In the genomic region with DNA sequence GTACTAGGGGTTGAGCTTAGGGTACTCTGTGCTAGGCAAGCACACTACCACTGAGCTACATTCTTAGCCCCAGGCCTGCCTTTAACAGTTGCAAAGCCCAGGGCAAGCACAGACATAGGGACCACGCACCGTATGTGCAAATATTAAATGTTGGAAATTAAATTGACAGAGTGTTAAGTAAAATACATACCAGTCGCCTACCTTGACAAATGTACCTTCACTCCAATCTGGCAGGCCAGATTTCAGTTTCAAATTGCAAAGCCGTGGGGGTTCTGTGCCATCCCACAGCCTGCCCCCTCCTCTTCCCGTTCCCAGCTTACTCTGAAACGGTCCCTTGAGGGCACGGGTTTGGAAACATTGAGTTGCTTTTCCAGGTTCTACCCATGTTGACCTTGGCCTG, we compare ENCODE assay signal across 27 mouse cellular contexts. TPM values are rescaled to one million over a fixed set of nuclear protein-coding genes. Genes with fewer than 3 reads are reported as not detected.
DNase-seq lines count a peak whose midpoint lies in the region; ATAC-seq and TF ChIP-seq lines count a peak whose summit lies in the region.
"Had no signal": no experiment of that assay in that cellular context is flagged by ENCODE, and none has a peak within 500 bp of the region (broad histone marks: within the 10 kb centered on the region; RNA-seq: fewer than 3 reads in every experiment).

No protein-coding gene starts in this region.

- no peak overlapping the region for H3K27ac ChIP-seq in midbrain, embryonic 11.5 days (ENCODE audit: low read depth, low read length)
- H3K27ac ChIP-seq in midbrain, postnatal 0 days (ENCODE audit: low read depth, low read length) = no peak overlapping the region
- H3K27ac ChIP-seq: embryonic facial prominence, embryonic 13.5 days; embryonic facial prominence, embryonic 15.5 days; forebrain, embryonic 10.5 days; forebrain, embryonic 12.5 days had no signal

- H3K27me3 ChIP-seq in midbrain, embryonic 11.5 days (ENCODE audit: control insufficient read depth, insufficient read depth, low read length) = no peaks in the 10 kb centered on the region
- no peaks in the 10 kb centered on the region for H3K27me3 ChIP-seq in midbrain, postnatal 0 days (ENCODE audit: insufficient read depth, low read length)
- H3K27me3 ChIP-seq: embryonic facial prominence, embryonic 13.5 days; embryonic facial prominence, embryonic 15.5 days; forebrain, embryonic 12.5 days had no signal

- no peak for TF ChIP-seq CTCF in midbrain, postnatal 0 days (IDR thresholded peaks at IDR 0.05)

- no peak overlapping the region for H3K4me2 ChIP-seq in midbrain, embryonic 11.5 days
- H3K4me2 ChIP-seq in midbrain, postnatal 0 days (ENCODE audit: low read depth, low read length, poor library complexity, severe bottlenecking) = no peak overlapping the region
- H3K4me2 ChIP-seq: embryonic facial prominence, embryonic 13.5 days; embryonic facial prominence, embryonic 15.5 days; forebrain, embryonic 12.5 days had no signal

- H3K9ac ChIP-seq in midbrain, embryonic 11.5 days (ENCODE audit: low read length) = no peak overlapping the region
- no peak overlapping the region for H3K9ac ChIP-seq in midbrain, postnatal 0 days (replicated peaks; ENCODE audit: low read length, poor library complexity, severe bottlenecking)
- H3K9ac ChIP-seq: embryonic facial prominence, embryonic 13.5 days; embryonic facial prominence, embryonic 15.5 days; forebrain, embryonic 12.5 days had no signal

- DNase-seq in layer of hippocampus, adult 18-20 months (ENCODE audit: low spot score in 2 of 2) = peak; percentile 40 to 85
- DNase-seq in layer of hippocampus, postnatal 25 days (ENCODE audit: extremely low spot score in 1 of 2, low spot score in 1 of 2) = no peak
- DNase-seq in midbrain, embryonic 11.5 days (ENCODE audit: low spot score, missing footprints) = peak; percentile 12
- DNase-seq in midbrain, postnatal 0 days (ENCODE audit: low spot score) = no peak
- DNase-seq in layer of hippocampus, adult 8-10 months (ENCODE audit: low spot score in 2 of 2) = peak; percentile 33 to 48
- peak; percentile 69 for DNase-seq in layer of hippocampus, adult 9-11 months
- DNase-seq in neural tube, embryonic 10.5 days (ENCODE audit: extremely low spot score, low spot score) = no peak
- DNase-seq: adrenal gland, adult 2 months; adrenal gland, postnatal 10 days; adrenal gland, postnatal 25 days; cerebellum, adult 11 months; cerebellum, adult 18-20 months; cerebellum, adult 8-10 months; cerebellum, adult 9-11 months; cerebellum, postnatal 14 days; cerebellum, postnatal 36 days; embryo, embryonic 11 days had no signal

- no peaks in the 10 kb centered on the region for H3K9me3 ChIP-seq in midbrain, embryonic 11.5 days (ENCODE audit: control insufficient read depth, low read length)
- H3K9me3 ChIP-seq in midbrain, postnatal 0 days (ENCODE audit: low read length) = no peaks in the 10 kb centered on the region
- H3K9me3 ChIP-seq: embryonic facial prominence, embryonic 13.5 days; forebrain, embryonic 10.5 days; forebrain, embryonic 12.5 days had no signal

- no peaks in the 10 kb centered on the region for H3K36me3 ChIP-seq in midbrain, embryonic 11.5 days (ENCODE audit: control insufficient read depth, insufficient read depth, low read length)
- no peaks in the 10 kb centered on the region for H3K36me3 ChIP-seq in midbrain, postnatal 0 days (ENCODE audit: insufficient read depth, low read length)
- H3K36me3 ChIP-seq: embryonic facial prominence, embryonic 13.5 days; embryonic facial prominence, embryonic 15.5 days; forebrain, embryonic 10.5 days; forebrain, embryonic 12.5 days had no signal

- no peak overlapping the region for H3K4me3 ChIP-seq in midbrain, embryonic 11.5 days (ENCODE audit: low read depth, low read length)
- H3K4me3 ChIP-seq in midbrain, postnatal 0 days (ENCODE audit: low read depth, low read length) = no peak overlapping the region
- H3K4me3 ChIP-seq: embryonic facial prominence, embryonic 13.5 days; embryonic facial prominence, embryonic 15.5 days; erythroblast, embryonic 14.5 days; forebrain, embryonic 10.5 days; forebrain, embryonic 12.5 days had no signal

- 73% methylated on average over 7 of the region's 7 CpGs for WGBS in midbrain, embryonic 11.5 days
- WGBS in midbrain, postnatal 0 days = 77% methylated on average over 7 of the region's 7 CpGs

- no peak for ATAC-seq in midbrain, embryonic 11.5 days (ENCODE audit: low FRiP score)
- no peak for ATAC-seq in midbrain, postnatal 0 days (ENCODE audit: low FRiP score)
- ATAC-seq: forebrain, embryonic 14.5 days had no signal

- H3K4me1 ChIP-seq in midbrain, embryonic 11.5 days (ENCODE audit: control insufficient read depth, insufficient read depth, low read length) = no peaks in the 10 kb centered on the region
- no peaks in the 10 kb centered on the region for H3K4me1 ChIP-seq in midbrain, postnatal 0 days (ENCODE audit: insufficient read depth, low read length)
- H3K4me1 ChIP-seq: embryonic facial prominence, embryonic 15.5 days; forebrain, embryonic 10.5 days; forebrain, embryonic 12.5 days had no signal

RNA-seq across cellular contexts. Expression of a gene that starts 13.8 kb away (rescaled TPM):
- total RNA-seq in layer of hippocampus, adult 18-20 months (2021) = 1 to 10 TPM; 2.1 to 3.8 TPM
- 1 to 10 TPM; 2.4 to 3.0 TPM for total RNA-seq in layer of hippocampus, postnatal 25 days (2021)
- polyA plus RNA-seq in midbrain, embryonic 11.5 days (2014; fragmentation: Nextera tagmentation; extraction: Ambion mirVana) = 0.23 TPM in 1 of 2 replicates, not detected in the other
- total RNA-seq in midbrain, postnatal 0 days (2014; rRNA removed) = 5.5 and 11.3 TPM in 2 replicates
- polyA plus RNA-seq in midbrain, postnatal 0 days (2015; fragmentation: Nextera tagmentation; extraction: Ambion mirVana) = 8.6 and 8.8 TPM in 2 replicates
- 1 to 10 TPM; 1.8 to 4.4 (median 2.4) TPM for total RNA-seq in layer of hippocampus, adult 8-10 months (2022)
- total RNA-seq: adrenal gland, adult 2 months; adrenal gland, postnatal 10 days; adrenal gland, postnatal 25 days; adrenal gland, postnatal 4 days; common myeloid progenitor, adult 5-6 weeks; MEL had no signal
- polyA plus RNA-seq: adrenal gland, adult 2 months; C2C12; erythroblast, embryonic 14.5 days had no signal

RNA-seq across cellular contexts. Expression of a gene that starts 41.6 kb away (rescaled TPM):
- total RNA-seq in layer of hippocampus, adult 18-20 months (2021) = 1 to 10 TPM; 9.0 to 9.2 TPM
- 10 to 100 TPM in 1 of 2 experiments, 1 to 10 TPM in 1; 9.6 to 10.3 TPM for total RNA-seq in layer of hippocampus, postnatal 25 days (2021)
- polyA plus RNA-seq in midbrain, embryonic 11.5 days (2014; fragmentation: Nextera tagmentation; extraction: Ambion mirVana) = 13.4 and 13.9 TPM in 2 replicates
- total RNA-seq in midbrain, postnatal 0 days (2014; rRNA removed) = 16.7 and 17.7 TPM in 2 replicates
- 15.2 and 16.3 TPM in 2 replicates for polyA plus RNA-seq in midbrain, postnatal 0 days (2015; fragmentation: Nextera tagmentation; extraction: Ambion mirVana)
- total RNA-seq in layer of hippocampus, adult 8-10 months (2022) = 1 to 10 TPM; 7.1 to 9.2 (median 7.9) TPM

RNA-seq across cellular contexts. Expression of a gene that starts 47.7 kb away (rescaled TPM):
- total RNA-seq in layer of hippocampus, adult 18-20 months (2021) = 1 to 10 TPM; 5.0 to 5.4 TPM
- 1 to 10 TPM; 5.9 to 8.7 TPM for total RNA-seq in layer of hippocampus, postnatal 25 days (2021)
- 0.66 and 1.1 TPM in 2 replicates for polyA plus RNA-seq in midbrain, embryonic 11.5 days (2014; fragmentation: Nextera tagmentation; extraction: Ambion mirVana)
- total RNA-seq in midbrain, postnatal 0 days (2014; rRNA removed) = 3.4 and 4.0 TPM in 2 replicates
- 3.0 and 3.1 TPM in 2 replicates for polyA plus RNA-seq in midbrain, postnatal 0 days (2015; fragmentation: Nextera tagmentation; extraction: Ambion mirVana)
- total RNA-seq in layer of hippocampus, adult 8-10 months (2022) = 1 to 10 TPM; 4.4 to 7.6 (median 5.4) TPM
- polyA plus RNA-seq: erythroblast, embryonic 14.5 days had no signal

Comparison
In these comparisons a context has a peak if more than half of its experiments do, and no peak if none do; other contexts are left out.
1. DNase-seq: peak in layer of hippocampus, adult 18-20 months (2 of 2), midbrain, embryonic 11.5 days (single experiment), layer of hippocampus, adult 8-10 months (2 of 2) and layer of hippocampus, adult 9-11 months (single experiment); none in layer of hippocampus, postnatal 25 days (0 of 2), midbrain, postnatal 0 days (single experiment) and neural tube, embryonic 10.5 days (single experiment).